Mouse (Mus musculus): Measurements from ENCODE around the gene Apopt1. TPM values are rescaled to one million over a fixed set of nuclear protein-coding genes. Genes with fewer than 3 reads are reported as not detected.
"Not testable (repeated sequence)": the region's sequence is repeated elsewhere in the genome, so short reads cannot be mapped to it uniquely, and the experiment has no call there.

Gene Apopt1
- total RNA-seq, 2 experiments from 2014 or later: 38.4 to 40.6 TPM

DNA sequence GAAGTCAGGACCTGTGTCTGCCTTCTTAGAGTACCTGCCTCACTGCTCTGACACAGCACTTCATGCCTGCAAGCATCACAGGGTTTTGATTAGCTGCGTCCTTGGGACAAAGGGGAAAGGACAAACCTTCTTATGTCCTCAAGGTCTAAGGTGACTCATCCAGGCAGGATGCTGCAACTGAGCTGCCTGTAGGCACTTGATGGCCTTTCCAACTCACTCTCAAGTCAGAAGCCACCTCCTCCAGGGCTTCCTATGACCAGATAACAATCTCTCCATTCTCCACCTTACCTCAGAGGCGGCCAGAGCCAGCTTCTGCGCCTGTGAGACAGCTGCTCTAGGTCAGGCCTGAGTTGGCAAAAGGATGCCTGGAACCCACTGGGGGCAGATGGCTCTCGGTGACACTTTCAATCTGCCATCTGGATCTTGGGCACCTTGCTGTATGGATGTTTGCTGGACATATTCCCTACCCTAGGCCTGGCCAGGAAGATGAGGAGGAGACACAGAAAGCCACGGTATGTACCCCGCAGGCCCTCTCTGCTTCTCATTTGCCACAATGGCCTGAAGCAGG lies 14.6 kb upstream of the Apopt1 start:
- intact Hi-C loops (cut with DNase I): no loop called here
- peak in 1 of 2 experiments; percentile 10 for DNase-seq

DNA sequence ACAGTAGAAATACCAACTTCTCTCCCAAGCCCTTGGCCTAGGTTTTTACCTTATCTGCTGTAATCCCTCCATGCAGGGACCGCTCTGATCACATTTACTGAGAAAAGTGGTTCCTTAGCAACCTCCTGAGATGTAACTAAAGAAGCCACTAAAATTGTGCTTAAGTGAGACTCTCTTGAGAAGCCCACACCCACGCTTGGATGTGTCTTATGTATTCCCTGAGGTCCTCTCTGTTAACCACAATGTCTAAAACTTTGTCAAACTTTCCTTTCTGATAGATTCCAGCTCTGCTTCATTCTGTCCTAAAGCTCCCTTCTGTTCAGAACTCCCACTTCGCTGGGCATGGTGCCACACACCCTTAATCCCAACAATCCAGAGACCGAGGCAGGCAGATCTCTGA lies 13.5 kb upstream of the Apopt1 start:
- intact Hi-C loops (cut with DNase I): no loop called here
- no peak for DNase-seq

- DNase-seq: no peak
- intact Hi-C loops (cut with DNase I): no loop called here
Measured at GRCm38 (mm10) chr12:111700920-111701458, 12.1 kb upstream of the Apopt1 start.

- no peak for DNase-seq
- intact Hi-C loops (cut with DNase I): no loop called here
Measured at GRCm38 (mm10) chr12:111703301-111703700, 9.8 kb upstream of the Apopt1 start.

- intact Hi-C loops (cut with DNase I): no loop called here
- DNase-seq: peak; percentile 68 to 77
Measured at GRCm38 (mm10) chr12:111704609-111705008, 8.5 kb upstream of the Apopt1 start.

DNA sequence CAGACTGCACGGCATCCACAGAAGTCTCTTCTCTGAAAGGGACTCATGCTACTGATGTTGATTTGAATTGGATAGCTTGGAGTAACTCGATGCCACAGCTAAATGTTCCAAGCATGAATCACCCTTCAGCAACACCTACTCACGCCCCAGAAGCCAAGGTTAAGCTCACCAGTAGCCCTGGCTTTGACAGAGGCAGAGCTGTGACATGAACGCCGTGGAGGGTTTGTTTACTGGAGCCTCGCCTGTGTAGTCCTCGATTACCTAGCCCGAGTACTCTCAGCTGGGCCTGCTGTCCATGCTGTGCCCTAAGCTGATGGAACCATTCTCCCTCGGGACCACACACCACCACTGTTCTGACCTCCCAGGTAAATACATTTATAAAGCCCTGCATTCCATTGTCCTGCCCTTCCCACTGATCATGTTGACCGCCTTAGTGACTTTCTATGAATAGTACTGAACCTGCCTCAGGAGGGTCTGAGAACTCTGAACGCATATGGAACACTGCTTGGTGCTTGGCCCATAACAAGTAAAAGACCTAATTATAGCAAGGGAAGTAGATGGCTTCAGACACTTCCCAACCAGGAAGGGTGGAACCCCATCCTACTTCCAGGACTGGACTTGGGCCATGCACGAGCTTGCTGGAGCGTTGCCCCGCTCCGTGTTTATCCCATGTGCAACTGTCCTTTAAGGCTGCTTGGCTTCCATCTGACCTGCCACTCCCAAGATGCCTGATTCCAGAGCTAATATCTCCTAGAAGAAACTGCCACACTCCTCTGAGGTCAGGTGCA lies 7.7 kb upstream of the Apopt1 start:
- intact Hi-C loops (cut with DNase I): no loop called here
- peak; percentile 85 for DNase-seq

- intact Hi-C loops (cut with DNase I): no loop called here
- no peak for DNase-seq
Measured at GRCm38 (mm10) chr12:111708181-111708580, 4.9 kb upstream of the Apopt1 start.

GRCm38 (mm10) chr12:111710091-111710490 lies 3.0 kb upstream of the Apopt1 start:
- no peak for DNase-seq
- intact Hi-C loops (cut with DNase I): no loop called here

- DNase-seq: no peak
- intact Hi-C loops (cut with DNase I): no loop called here
Measured at GRCm38 (mm10) chr12:111712476-111712875, 585 bp upstream of the Apopt1 start.

DNA sequence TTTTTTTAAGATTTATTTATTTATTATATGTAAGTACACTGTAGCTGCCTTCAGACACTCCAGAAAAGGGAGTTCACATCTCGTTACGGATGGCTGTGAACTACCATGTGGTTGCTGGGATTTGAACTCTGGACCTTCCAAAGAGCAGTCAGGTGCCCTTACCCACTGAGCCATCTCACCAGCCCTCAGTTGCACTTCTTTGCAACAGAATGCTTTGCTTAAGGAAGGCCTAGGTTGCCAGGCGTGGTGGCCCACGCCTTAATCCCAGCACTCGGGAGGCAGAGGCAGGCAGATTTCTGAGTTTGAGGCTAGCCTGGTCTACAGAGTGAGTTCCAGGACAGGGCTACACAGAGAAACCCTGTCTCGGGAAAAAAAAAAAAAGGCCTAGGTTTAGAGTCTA lies 819 bp downstream of the Apopt1 start:
- intact Hi-C loops (cut with DNase I): not testable (repeated sequence)

DNA sequence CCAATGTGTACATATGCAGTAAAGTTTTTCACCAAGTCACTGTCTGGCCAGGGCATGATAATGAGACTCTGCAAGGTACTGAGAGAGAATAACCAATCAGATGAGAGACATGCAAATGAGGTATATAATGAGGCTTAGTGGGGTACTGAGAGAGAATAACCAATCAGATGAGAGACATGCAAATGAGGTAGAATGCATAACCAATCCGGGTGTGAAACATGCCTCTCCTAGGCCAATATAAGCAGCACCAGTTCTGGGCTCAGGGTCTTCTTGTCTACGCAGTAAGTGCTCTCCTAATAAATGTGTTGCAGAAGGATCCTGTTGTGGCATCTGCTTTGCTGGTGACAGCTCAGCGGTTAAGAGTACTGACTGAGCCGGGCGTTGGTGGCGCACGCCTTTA lies 3.4 kb downstream of the Apopt1 start:
- intact Hi-C loops (cut with DNase I): no loop called here
- DNase-seq: no peak

More for the DNA sequence above, 819 bp downstream of the Apopt1 start:
- DNase-seq: not testable (repeated sequence)

- intact Hi-C loops (cut with DNase I): no loop called here
- no peak for DNase-seq
Measured at GRCm38 (mm10) chr12:111718656-111719055, 5.6 kb downstream of the Apopt1 start.

GRCm38 (mm10) chr12:111720222-111720621 lies 7.2 kb downstream of the Apopt1 start:
- DNase-seq: no peak
- intact Hi-C loops (cut with DNase I): no loop called here

DNA sequence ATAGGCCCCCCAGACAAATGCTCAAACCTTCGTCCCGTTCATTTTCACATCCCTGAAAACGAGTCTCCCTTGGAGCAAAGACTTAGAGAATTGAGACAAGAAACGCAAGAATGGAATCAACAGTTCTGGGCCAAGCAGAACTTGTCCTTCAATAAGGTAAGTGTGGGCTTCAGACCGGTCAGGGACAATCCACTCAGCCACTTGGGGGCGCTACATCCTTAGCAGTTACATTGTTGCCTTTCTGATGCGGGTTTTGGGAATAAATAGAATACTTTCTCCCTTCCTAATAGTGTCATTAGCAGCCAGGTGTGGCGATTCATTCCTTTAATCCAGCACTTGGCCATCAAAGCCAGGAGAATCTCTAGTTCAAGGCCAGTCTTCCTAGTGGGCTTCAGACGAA lies 9.6 kb downstream of the Apopt1 start:
- peak; percentile 64 to 77 for DNase-seq
- intact Hi-C loops (cut with DNase I): no loop called here

- intact Hi-C loops (cut with DNase I): no loop called here
Measured at GRCm38 (mm10) chr12:111724638-111725337, 11.7 kb downstream of the Apopt1 start.

GRCm38 (mm10) chr12:111725338-111726121 lies 12.5 kb downstream of the Apopt1 start:
- intact Hi-C loops (cut with DNase I): no loop called here
- DNase-seq: no peak

More at GRCm38 (mm10) chr12:111724638-111725337, 11.7 kb downstream of the Apopt1 start:
- peak; percentile 41 to 60 for DNase-seq

- intact Hi-C loops (cut with DNase I): no loop called here
- peak; percentile 62 to 73 for DNase-seq
Measured at GRCm38 (mm10) chr12:111726122-111726463, 13.0 kb downstream of the Apopt1 start.

DNA sequence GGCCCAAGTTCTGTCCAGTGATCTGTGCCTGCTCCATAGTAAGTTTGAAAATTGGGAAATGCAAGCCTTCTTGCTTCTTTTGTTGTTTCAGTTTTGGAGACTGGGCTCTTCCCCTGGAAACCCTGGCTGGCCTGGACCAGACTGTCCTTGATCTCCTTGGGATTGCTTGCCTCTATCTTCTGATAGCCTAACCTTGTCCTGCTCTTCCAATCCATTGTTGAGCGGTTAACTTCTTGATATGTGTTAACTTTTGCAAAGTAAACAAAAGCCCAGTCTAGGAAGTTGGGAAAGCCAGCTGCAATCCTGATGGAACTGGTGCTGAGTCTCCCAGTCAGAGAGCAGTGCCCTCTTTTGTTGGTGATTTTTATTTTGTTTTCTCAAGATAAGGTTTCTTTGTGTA lies 14.9 kb downstream of the Apopt1 start:
- intact Hi-C loops (cut with DNase I): no loop called here
- DNase-seq: no peak

DNA sequence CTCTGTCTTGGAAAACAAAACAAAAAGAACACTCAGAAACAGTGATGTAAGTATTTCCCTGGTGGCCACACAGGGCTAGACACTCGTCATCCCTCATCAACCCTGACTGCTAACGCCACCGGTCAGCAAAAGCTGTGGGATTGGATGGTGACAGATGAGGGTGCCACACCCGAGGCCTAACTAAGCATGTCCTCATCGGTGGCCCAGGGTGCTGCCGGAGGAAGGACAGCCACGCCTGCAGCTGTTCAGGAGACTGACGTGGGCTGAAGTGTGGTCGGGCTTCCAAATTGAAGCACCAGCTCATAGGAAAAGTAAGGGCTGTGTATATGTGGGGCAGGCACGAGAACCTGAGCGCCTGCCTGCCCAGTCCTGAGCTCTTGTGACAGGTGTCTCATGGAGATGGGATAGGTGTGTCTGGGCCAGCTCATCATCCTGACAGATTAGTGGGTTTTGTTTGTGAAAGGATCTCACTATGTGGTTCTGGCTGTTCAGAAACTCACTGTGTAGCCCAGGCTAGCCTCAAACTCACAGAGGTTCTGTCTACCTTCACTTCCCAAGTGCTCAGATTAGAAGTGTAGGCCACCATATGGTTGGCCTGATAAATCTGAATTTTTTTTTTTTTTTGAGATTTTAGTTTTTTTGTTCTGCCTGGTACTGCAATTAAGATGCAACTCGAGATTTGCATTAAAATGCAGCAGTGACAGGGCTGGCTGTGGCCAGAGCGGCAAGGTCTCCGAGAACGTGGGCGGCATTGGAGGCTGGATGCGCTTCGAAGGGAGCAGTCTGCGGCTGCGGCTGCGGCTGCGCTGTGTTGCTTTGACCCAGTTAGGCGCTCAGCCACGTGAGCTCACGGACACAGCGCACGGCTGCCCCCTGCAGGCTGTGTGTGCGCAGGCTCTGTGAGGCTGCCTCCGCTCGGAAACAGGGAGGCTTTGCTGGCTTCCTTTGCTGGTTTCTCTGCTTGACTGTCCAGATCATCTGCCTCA lies 19.1 kb downstream of the Apopt1 start:
- intact Hi-C loops (cut with DNase I): loop anchor here (1.0 to 2.0 kb wide), 3 partner anchors 37 to 79 kb away; no protein-coding TSS in a partner anchor
- peak; percentile 88 to 89 for DNase-seq

Measured in heart, postnatal 36 days (tissue).